Mouse (Mus musculus) induced T-regulatory cell, adult 2 months (primary cell): Measurements from ENCODE around the gene Rbm47.
"Not testable (repeated sequence)": the region's sequence is repeated elsewhere in the genome, so short reads cannot be mapped to it uniquely, and the experiment has no call there.

Source experiments
- DNase-seq: peaks from one replicate; pipeline ENCODE4 v3.0.0-alpha.2; 2012; ENCODE audit warnings: low read depth

The Rbm47 gene

DNA sequence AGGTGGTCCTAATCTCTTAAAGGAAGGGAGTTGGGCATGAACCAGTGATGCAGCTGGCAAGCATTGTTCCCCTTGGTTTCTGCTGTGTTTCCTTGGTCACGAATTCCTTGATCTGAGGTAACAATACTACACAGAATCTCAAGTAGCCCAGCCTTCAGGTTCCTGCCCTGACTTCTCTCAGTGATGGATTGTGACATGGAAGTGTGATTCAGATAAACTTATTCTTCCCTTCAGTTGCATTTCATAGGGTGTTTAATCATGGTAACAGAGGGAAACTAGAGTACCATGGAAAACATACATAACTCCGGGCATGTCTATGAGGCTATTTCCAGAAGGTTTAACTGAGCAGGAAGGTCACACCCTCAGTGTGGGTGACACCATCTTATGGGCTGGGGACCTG, at the start of gene Rbm47:
Gene Rbm47 (minus strand): TSS at position 101 of the 400 bp plus-strand sequence.
- DNase-seq: no peak

DNA sequence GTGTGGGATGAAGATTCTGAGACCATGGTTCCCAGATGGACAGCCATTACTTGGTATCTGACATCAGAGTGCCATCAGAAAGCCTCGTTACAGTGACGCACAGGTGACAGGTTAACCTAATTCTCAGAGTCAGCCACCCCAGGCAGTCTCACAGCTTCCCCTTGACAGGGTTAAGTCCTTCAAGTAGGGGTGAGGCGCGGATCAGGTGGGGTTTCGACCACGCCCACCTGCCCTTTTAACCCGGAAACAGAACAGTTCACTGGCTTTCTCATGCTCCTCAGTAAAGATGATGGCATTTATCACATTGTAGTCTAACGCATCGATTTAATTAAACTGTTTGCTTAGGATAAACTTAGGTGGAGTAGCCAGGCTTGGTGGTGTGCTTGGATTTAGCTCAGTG, 47.7 kb upstream of the Rbm47 start:
- no peak for DNase-seq

GRCm38 (mm10) chr5:66219692-66220091, 46.8 kb upstream of the Rbm47 start:
- no peak for DNase-seq

GRCm38 (mm10) chr5:66215569-66216277, 42.8 kb upstream of the Rbm47 start:
- DNase-seq: peak; percentile 35

GRCm38 (mm10) chr5:66214395-66214935, 41.5 kb upstream of the Rbm47 start:
- DNase-seq: no peak

DNA sequence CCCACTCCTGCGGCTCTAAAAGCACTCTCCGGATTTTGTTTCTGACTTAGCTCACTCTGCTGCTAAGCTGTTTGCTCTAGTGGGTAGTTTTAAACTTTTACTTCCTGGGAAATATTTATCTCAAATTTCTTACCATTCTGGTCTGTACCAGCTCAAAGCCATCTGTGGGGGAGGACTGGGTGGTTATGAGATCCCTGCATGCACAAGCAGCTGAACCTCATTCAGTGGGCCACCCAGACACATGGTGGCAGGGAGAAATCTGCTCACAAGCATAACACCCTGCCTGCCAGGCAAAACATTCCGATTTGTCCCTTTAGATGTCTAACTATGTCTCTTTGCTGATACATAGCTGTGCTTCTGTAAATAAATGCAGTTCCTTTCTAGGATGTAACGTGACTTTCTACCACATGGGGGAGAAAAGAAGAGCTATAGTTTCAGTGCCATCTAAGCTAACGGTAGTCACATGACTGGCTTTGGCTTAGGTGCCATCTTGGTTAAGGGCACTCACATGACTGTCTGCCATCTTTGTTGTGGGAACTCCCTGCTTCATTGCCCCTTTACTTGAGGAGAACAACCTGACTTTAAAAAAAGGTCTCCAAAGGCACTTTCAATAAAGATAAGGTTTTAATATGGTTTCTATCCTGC, 36.7 kb upstream of the Rbm47 start:
- peak; percentile 61 for DNase-seq

GRCm38 (mm10) chr5:66204966-66205365, 32.0 kb upstream of the Rbm47 start:
- no peak for DNase-seq

GRCm38 (mm10) chr5:66203424-66203823, 30.5 kb upstream of the Rbm47 start:
- no peak for DNase-seq

GRCm38 (mm10) chr5:66200044-66200443, 27.1 kb upstream of the Rbm47 start:
- DNase-seq: peak; percentile 88

- DNase-seq: no peak
These were observed 22.4 kb upstream of the Rbm47 start for GRCm38 (mm10) chr5:66195323-66195722.

GRCm38 (mm10) chr5:66193218-66193846, 20.4 kb upstream of the Rbm47 start:
- DNase-seq: peak; percentile 89

DNA sequence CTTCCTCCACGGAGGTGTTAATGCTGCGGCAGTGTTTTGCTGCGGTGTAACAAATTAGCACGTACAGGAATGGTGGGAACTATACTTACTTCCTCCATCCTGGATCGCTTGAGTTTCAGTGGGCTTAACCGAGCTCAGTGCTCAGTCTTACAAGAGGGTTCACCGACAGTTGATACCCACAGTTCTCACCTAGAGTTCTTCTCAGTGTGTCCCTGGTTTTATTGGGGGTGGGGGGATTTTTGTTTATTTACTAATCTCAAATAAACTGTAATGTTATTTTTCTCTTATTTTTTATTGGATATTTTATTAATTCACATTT, 18.2 kb upstream of the Rbm47 start:
- no peak for DNase-seq

DNA sequence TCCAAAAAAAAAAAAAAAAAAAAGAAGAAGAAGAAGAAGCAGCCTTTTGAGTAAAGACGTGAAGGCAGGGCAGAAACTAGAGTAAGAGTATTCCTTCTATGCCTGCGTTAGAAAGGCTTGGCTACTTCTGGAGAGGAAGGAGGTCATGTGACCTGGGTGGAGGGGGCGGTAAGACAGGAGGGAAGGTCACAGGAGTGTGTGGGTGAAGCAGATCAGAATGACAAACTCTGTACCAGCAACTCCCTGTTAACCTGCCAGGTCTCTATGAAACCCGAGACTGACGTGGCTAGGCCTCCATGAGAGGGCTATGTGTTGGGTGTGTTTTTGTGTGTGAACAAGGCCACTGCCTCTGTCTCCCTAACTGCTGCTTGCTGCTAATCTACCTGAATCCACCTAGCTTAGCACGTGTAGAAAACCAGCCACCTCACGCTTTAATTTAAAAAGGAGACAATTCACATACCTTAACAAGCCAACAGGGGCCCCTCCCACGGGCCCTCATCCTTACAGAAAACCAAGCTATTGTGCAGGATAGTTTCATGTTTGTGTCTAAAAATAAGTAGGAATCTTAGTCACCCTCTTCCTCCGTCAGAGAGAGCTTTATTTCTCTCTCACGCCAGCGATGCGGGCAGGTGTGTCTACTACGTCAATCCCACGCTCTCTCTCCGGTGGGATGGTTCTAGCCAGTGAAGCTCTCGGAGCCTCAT, 17.7 kb upstream of the Rbm47 start:
- DNase-seq: peak; percentile 64

- not testable (repeated sequence) for DNase-seq
These were observed 15.7 kb upstream of the Rbm47 start for GRCm38 (mm10) chr5:66188591-66188990.

GRCm38 (mm10) chr5:66182156-66182555, 9.2 kb upstream of the Rbm47 start:
- no peak for DNase-seq

DNA sequence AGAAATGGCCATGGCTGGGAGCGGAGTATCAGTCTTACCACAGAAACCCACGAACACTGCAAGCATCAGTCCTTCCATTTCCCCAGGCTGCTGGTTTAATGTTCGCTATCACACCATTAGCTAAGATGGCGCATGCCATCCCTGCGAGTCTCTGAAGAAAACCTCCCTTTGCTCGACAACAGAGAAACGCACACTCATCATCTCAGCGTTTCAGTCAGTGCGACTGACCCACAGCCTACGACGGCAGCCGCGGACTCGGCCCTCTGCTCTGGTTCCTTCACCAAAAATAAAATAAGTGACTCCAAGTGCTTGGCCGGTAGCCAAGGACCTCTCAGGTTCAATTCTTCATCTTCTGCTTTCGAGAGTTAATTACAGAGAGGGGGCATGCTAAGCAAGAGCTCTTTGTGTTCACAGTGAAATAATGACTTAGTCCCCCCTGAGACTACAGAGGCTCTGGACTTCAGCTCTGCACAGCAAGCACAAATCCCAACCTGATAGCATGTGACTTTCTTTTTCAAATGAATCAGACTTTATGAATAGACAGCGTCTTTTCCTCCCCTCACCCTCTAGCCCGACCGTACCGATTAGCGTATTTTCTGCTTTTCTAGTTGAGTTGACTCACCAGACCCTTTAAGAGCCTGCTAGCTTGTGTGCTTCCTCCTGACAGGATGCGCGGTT, 1.4 kb upstream of the Rbm47 start:
- no peak for DNase-seq

DNA sequence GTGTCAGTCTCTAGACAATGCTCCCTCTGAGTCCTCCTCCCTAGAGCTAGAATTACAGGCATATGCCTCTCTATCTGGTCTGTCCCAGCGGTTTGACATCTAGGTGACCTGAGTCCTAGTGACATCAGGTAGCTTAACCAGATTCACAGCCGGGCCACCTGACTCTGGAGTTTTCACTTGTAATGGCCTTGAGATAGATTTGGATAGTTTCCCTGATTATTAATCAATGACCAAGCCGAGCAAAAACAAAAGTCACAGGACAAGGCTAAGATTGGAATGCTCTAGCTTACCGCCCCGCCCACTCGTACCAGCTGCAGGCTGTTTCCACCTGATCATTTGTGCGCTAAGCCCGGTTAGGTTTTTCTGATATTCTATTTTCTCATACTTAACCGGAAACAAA, 2.3 kb downstream of the Rbm47 start:
- peak; percentile 37 for DNase-seq

GRCm38 (mm10) chr5:66169099-66169485, 3.8 kb downstream of the Rbm47 start:
- DNase-seq: no peak

GRCm38 (mm10) chr5:66168462-66169098, 4.3 kb downstream of the Rbm47 start:
- DNase-seq: peak; percentile 65

- DNase-seq: no peak
These were observed 6.0 kb downstream of the Rbm47 start for GRCm38 (mm10) chr5:66166931-66167330.

GRCm38 (mm10) chr5:66166193-66166629, 6.7 kb downstream of the Rbm47 start:
- DNase-seq: no peak
